Mouse (Mus musculus) heart, postnatal 0 days (tissue): ENCODE data around the gene Nckap5. TPM values are rescaled to one million over a fixed set of nuclear protein-coding genes. Genes with fewer than 3 reads are reported as not detected.

ENCODE experiments used
- ATAC-seq: fragments of 200-750 bp; cut with Nextera tagmentation; 2 replicates; pipeline ENCODE4 v1.8.0; 2017; ENCODE audit warnings: low read depth, moderate number of reproducible peaks, moderate library complexity; ENCODE audit not compliant: insufficient read depth
- DNase-seq: peaks from one replicate; pipeline ENCODE4 v3.0.0-alpha.2; 2016; ENCODE audit warnings: low spot score
- H3K27ac ChIP-seq: fragments of 300-500 bp; sonication (generic); 2 replicates; pipeline ENCODE4 v1.5.1; 2014; ENCODE audit warnings: low read depth, mild to moderate bottlenecking
- H3K27me3 ChIP-seq: fragments of 300-500 bp; sonication (generic); 2 replicates; pipeline ENCODE4 v1.6.1; 2014; ENCODE audit warnings: low read length, mixed read lengths; ENCODE audit not compliant: control insufficient read depth, insufficient read depth
- H3K36me3 ChIP-seq: fragments of 300-500 bp; sonication (generic); replicated peaks from 2 replicates; pipeline ENCODE4 v1.6.1; 2014; ENCODE audit warnings: low read length, mixed read lengths; ENCODE audit not compliant: control insufficient read depth, insufficient read depth
- H3K4me1 ChIP-seq: fragments of 300-500 bp; sonication (generic); 2 replicates; pipeline ENCODE4 v1.6.1; 2014; ENCODE audit warnings: antibody characterized with exemption; ENCODE audit not compliant: control insufficient read depth, insufficient read depth
- H3K4me2 ChIP-seq: fragments of 300-500 bp; sonication (generic); 2 replicates; pipeline ENCODE4 v1.6.1; 2014; ENCODE audit warnings: low read depth, mild to moderate bottlenecking, low read length, moderate library complexity
- H3K4me3 ChIP-seq: fragments of 300-500 bp; sonication (generic); 2 replicates; pipeline ENCODE4 v1.5.1; 2014; ENCODE audit warnings: low read depth, low read length
- H3K9ac ChIP-seq: fragments of 300-500 bp; sonication (generic); replicated peaks from 2 replicates; pipeline ENCODE4 v1.6.1; 2014; ENCODE audit warnings: low read depth, low read length, mixed read lengths
- H3K9me3 ChIP-seq: fragments of 300-500 bp; sonication (generic); replicated peaks from 2 replicates; pipeline ENCODE4 v1.6.1; 2016; ENCODE audit warnings: low read length; ENCODE audit not compliant: control insufficient read depth
- CTCF ChIP-seq: IDR thresholded peaks from 2 replicates; pipeline ENCODE4 v1.5.1; 2016; ENCODE audit warnings: antibody characterized with exemption, control low read depth, low read depth
- EP300 ChIP-seq: IDR thresholded peaks from 2 replicates; pipeline ENCODE4 v1.6.1; 2016; ENCODE audit warnings: antibody characterized with exemption, low read depth
- WGBS: fragments of 180-500 bp; shearing (Covaris S2); extraction: QIAGEN DNeasy Blood & Tissue Kit; methylation state at CpG from one replicate; pipeline ENCODE4 v1.1.7; 2014; 5-methylcytosine and 5-hydroxymethylcytosine counted together
- polyA plus RNA-seq: library from polyadenylated mRNA; unstranded; fragments of >200 nt; fragmentation: Nextera tagmentation; extraction: Ambion mirVana; gene quantifications from 2 replicates; pipeline ENCODE4 v1.2.1, GENCODE M21; 2015
- total RNA-seq: library from RNA; depleted of rRNA; stranded (reverse); fragments of >200 nt; gene quantifications from 2 replicates; pipeline ENCODE4 v1.2.3, GENCODE M21; 2014; ENCODE audit warnings: low replicate concordance

Gene Nckap5
- total and polyA plus RNA-seq, 2 experiments from 2014 or later: 4.6 to 14.5 TPM

GRCm38 (mm10) chr1:126670507-126670906 is 160.1 kb downstream of the Nckap5 start:
- Histone ChIP-seq H3K4me1 (peaks cover 8% of the 10 kb centered on the region; the same call in 1 of the 2 replicates), H3K27ac (no peak overlapping the region), H3K27me3 (no peaks in the 10 kb centered on the region), H3K9me3 (no peaks in the 10 kb centered on the region), H3K4me3 (no peak overlapping the region), H3K9ac (no peak overlapping the region), H3K4me2 (no peak overlapping the region), H3K36me3 (no peaks in the 10 kb centered on the region)
- DNase-seq (no peak), ATAC-seq (no peak)
- 93% methylated on average over 3 of the region's 3 CpGs for WGBS
- TF ChIP-seq CTCF (no peak), EP300 (no peak)

GRCm38 (mm10) chr1:126660098-126660999 is 170.2 kb downstream of the Nckap5 start:
- H3K9me3 ChIP-seq: no peaks in the 10 kb centered on the region
- DNase-seq (peak; percentile 39), ATAC-seq (peak; percentile 33; the same call in 1 of the 2 replicates)
- H3K4me3 ChIP-seq: no peak overlapping the region
- H3K4me1 ChIP-seq: peaks cover 23% of the 10 kb centered on the region
- no peak overlapping the region for H3K9ac ChIP-seq
- H3K36me3 ChIP-seq: no peaks in the 10 kb centered on the region
- no peak overlapping the region for H3K4me2 ChIP-seq
- H3K27ac ChIP-seq: peak overlapping the region; percentile 32
- WGBS: 55% methylated on average over 7 of the region's 7 CpGs
- TF ChIP-seq CTCF (no peak), EP300 (no peak)
- H3K27me3 ChIP-seq: no peaks in the 10 kb centered on the region

- Histone ChIP-seq H3K27me3 (no peaks in the 10 kb centered on the region), H3K9me3 (no peaks in the 10 kb centered on the region), H3K4me1 (peaks cover 23% of the 10 kb centered on the region), H3K27ac (no peak overlapping the region), H3K36me3 (no peaks in the 10 kb centered on the region), H3K9ac (no peak overlapping the region), H3K4me2 (no peak overlapping the region), H3K4me3 (no peak overlapping the region)
- ATAC-seq (no peak), DNase-seq (no peak)
- WGBS: 87% methylated on average over 11 of the region's 11 CpGs
- TF ChIP-seq EP300 (no peak), CTCF (no peak)
These were observed 171.9 kb downstream of the Nckap5 start for GRCm38 (mm10) chr1:126658731-126659130.

GRCm38 (mm10) chr1:126656246-126656645 is 174.4 kb downstream of the Nckap5 start:
- no peak for TF ChIP-seq EP300
- H3K36me3 ChIP-seq: no peaks in the 10 kb centered on the region
- WGBS: 81% methylated on average over 2 of the region's 2 CpGs
- no peak overlapping the region for H3K27ac ChIP-seq
- peak; percentile 38 for ATAC-seq
- no peak overlapping the region for H3K4me3 ChIP-seq
- peaks cover 23% of the 10 kb centered on the region for H3K4me1 ChIP-seq
- no peaks in the 10 kb centered on the region for H3K27me3 ChIP-seq
- peak; percentile 14 for DNase-seq
- no peak overlapping the region for H3K9ac ChIP-seq
- no peaks in the 10 kb centered on the region for H3K9me3 ChIP-seq
- no peak overlapping the region for H3K4me2 ChIP-seq

GRCm38 (mm10) chr1:126652085-126652484 is 178.5 kb downstream of the Nckap5 start:
- Histone ChIP-seq H3K27ac (no peak overlapping the region), H3K36me3 (no peaks in the 10 kb centered on the region), H3K9me3 (no peaks in the 10 kb centered on the region), H3K4me1 (peaks cover 16% of the 10 kb centered on the region; the same call in 1 of the 2 replicates), H3K9ac (no peak overlapping the region), H3K27me3 (no peaks in the 10 kb centered on the region), H3K4me2 (no peak overlapping the region), H3K4me3 (no peak overlapping the region)
- 54% methylated on average over 2 of the region's 2 CpGs for WGBS
- no peak for TF ChIP-seq EP300
- TF ChIP-seq CTCF: no peak
- DNase-seq (no peak), ATAC-seq (no peak)
